Mouse (Mus musculus): ENCODE measurements around the gene Lsm7.

Lsm7 gene

DNA sequence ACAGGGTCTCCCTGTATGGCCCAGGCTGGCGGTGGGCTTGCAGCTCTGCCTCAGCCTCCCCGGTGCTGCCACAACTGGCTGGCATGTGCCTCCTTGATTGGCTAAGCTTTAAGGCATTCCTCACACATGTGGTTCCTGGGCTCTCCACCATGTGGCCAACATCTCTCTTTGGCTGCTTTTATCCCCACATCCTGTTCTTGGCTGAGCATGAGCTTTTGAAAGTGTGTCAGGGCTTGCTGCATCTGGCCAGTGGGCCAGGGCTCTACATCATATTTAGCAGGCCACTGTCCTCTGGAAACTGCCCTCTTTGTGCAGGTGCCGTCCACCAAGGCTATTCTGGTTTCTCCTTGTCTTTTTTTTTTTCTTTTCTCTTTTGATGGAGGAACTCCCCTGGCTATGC, 1.3 kb upstream of the Lsm7 start:
- TF ChIP-seq GATA4 (IDR thresholded peaks at IDR 0.05; ENCODE audit: insufficient replicate concordance, low read length), result no peak

DNA sequence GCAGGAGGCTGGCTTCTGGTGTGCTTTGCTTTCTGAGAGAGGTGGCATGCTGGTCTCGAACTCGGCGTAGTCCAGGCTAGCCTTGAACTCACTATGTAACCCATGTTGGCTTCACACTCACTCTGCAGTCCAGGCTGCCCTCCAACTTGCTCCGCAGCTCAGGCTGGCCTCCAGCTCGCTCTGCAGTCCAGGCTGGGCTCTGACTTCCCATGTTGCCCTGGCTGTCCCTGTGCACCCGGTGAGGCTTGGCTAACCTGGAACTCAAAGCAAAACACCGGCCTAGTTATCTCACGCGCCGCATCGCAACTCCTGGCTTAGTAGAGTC, 702 bp upstream of the Lsm7 start:
- TF ChIP-seq GATA4 (IDR thresholded peaks at IDR 0.05; ENCODE audit: insufficient replicate concordance, low read length), result no peak

DNA sequence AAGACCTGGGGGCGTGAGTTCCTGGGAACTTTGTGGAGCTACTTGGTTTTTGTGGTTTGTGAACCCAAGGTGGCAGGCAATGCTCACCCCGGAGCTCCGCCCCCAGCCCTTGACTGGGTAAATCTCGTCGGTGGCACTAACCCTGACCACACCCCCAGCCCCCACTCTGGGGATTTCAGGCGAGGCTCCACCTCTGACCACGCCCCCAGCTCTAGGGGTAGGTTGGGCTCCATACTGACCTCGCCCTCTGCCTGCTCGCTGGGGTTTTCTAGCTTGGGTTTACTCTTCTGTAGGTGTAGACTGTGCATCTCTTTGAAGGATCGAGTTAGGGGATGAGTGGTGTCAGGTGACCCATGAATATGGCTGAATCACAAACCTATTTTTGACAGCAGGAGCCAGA, 6.4 kb downstream of the Lsm7 start:
- TF ChIP-seq GATA4 (IDR thresholded peaks at IDR 0.05; ENCODE audit: insufficient replicate concordance, low read length), result no peak

DNA sequence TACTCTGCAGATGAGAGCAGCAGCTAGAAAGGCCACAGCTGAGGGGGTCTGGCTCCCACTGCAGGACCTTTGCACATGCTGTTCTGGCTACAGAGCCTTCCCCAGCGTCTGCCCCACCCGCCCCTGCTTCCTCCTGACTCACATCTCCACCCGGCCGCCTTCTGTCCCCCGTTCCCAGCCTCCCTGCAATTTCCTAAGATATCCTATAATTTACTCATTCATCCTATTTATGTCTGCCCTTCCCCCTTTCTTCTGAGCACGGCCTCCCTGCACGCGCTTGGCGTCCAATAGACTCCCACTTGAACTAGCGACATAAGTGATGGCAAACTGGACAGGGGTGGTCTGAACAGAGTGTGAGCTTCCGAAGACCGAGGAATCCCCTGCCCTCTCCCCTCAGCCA, 9.3 kb downstream of the Lsm7 start:
- no peak for TF ChIP-seq GATA4 (IDR thresholded peaks at IDR 0.05; ENCODE audit: insufficient replicate concordance, low read length)

DNA sequence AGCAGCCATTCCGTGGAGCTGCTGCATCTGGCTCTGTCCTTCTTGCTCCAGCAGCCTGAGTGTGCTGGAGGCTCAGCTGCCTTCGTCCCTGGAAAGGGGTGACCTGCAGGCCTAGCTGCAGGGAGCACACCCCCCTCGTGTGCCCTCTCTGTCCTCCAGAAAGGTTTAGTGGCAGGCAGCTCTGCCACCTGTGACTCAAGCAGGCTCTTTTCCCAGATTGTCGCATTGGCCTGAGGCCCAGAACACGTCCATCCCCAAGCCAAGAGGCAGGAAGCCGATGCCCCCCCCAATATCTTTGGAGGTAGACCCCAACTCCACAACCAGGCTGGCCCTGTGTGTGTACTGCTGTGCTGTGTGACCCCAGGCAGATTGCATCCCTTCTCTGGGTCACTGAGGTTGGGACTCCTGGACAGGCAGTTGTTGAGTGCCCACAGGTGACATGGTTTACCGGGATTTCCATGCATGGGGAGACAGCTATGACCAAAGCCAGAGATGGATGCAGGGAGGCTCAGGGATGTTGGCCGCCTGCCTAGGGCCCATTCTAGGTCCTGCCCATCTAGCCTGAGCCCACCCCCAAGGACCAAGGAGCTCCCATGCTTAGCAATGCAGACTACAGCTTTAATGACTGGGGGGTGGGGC, 9.8 kb downstream of the Lsm7 start:
- TF ChIP-seq GATA4 (IDR thresholded peaks at IDR 0.05; ENCODE audit: insufficient replicate concordance, low read length), result no peak

DNA sequence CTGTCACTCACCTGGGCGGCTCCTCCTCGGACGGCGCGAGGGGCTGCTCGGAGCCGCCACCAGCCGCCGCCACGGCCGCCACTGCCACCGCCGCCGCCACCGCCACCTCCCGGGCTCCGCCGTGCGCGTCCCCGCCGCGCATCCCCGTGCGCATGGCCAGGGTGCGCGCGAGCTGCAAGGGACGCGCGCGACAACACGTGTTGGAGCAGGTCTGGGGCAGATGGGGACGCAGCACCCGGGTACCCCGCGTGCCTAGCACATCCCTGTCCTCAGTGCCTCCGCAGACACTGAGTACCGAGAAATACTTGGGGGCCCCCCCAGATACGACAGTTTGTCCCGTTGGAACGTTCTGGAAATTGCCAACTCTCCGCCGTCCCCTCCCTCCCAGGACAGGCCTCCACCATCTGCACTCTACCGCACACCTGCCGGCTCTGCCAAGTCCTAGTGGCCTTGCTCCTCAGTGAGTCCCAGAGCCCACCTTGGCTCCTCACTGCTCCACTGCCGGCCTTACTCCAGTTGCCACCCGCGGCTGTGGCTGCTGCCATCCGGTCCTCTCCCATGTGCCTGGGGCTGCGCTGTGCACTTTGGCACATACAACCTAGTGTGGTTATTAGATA, 11.0 kb downstream of the Lsm7 start, which contains the start of gene Lingo3:
Gene Lingo3, minus strand, starts transcription at position 109 of the 617 bp plus-strand sequence.
- no peak for TF ChIP-seq GATA4 (IDR thresholded peaks at IDR 0.05; ENCODE audit: insufficient replicate concordance, low read length)

DNA sequence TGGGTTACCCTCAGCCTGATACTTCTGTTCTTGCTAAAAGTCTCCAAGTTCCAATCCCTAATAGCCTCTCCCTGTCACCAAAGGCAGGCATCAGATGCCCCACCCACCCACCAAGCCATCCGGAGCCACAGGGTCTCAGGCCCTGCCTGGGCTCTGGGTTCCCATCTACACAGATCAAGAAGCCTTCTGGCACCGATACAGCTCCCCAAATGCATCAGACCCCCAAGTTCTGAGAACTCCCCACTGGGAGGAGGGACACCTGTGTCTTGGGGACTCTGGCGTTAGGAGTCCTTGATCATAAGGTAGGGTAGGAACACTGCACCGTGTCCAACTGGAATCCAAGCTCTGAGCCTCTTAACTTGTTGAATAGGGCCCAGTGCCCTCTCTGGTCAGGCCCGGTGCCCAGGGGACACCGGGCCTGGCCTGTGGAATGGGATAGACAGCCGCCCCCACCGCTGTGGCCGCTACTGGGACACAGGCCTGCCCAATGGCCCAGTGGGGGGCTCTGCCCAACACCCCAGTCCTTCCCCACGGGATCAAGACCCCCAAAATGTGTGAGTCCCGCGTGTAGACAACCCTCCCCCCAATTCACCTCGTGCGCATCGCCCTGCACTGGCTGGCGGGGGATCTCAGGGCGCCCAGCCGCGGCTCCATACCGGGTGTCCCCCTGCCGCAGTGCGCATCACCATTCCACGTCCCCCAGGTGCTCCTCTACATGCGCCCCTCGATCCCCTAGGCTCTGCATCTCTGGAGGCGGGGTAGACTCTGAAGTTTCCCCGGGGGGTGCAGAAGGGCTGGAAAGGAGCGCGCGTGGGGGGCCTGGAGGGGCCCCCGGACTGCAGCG, 11.7 kb downstream of the Lsm7 start:
- TF ChIP-seq GATA4 (IDR thresholded peaks at IDR 0.05; ENCODE audit: insufficient replicate concordance, low read length), result no peak

DNA sequence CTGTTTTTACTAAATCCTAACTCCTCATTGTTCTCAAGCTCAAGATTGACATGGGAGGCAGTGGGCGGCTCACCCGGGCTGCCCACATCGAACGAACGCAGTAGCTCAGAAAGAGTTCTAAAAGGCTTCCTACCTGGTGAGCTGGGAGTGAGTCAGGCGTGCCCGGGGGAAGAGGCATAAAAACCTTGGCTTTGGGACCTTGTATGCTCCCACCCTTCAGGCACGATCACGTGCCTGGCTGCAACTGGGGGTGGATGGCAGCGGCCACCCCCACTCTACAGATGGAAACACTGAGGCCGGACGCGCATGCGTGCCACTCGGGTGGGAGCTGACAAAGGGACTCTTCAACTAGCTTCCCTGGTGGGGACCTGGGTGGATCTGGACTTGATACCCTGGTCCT, 12.7 kb downstream of the Lsm7 start:
- no peak for TF ChIP-seq GATA4 (IDR thresholded peaks at IDR 0.05; ENCODE audit: insufficient replicate concordance, low read length)

DNA sequence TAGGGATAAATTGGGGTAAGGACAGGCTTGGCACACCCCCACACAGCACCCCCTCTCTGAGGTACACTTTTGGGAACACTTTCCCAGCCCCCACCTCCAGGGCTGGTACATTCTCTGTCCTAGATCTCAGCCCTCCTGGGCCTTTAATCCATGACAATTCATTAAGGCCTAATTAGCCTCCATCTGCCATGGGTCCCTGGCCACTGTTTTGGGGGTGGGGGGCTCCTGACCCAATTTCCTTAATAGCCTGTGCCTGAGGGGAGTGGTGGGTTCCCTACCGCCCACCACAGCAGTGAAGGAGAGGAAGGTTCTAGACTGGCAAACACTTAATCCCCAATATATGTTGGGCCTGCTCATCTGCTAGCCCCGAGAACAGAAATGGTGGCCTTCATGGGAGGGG, 13.3 kb downstream of the Lsm7 start:
- TF ChIP-seq GATA4 (IDR thresholded peaks at IDR 0.05; ENCODE audit: insufficient replicate concordance, low read length), result no peak

DNA sequence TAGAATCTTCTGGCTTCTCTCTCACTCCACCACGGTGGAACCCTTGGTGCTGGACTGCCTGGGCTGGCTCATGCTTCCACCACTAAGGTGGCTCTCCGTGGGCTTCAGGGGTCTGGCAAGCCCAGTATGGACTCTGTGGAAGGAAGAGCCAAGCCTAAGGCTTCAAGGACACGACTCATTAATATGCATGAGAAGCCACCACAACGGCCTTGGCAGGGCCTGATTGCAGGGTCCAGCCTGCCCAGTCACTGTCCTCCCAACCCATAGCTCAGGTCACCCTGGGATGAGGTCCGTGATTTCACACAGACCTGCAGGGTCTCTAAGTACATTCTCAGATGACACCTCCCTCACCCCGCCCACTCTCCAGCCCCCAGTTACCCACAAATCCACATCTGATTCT, 15.2 kb downstream of the Lsm7 start:
- no peak for TF ChIP-seq GATA4 (IDR thresholded peaks at IDR 0.05; ENCODE audit: insufficient replicate concordance, low read length)

DNA sequence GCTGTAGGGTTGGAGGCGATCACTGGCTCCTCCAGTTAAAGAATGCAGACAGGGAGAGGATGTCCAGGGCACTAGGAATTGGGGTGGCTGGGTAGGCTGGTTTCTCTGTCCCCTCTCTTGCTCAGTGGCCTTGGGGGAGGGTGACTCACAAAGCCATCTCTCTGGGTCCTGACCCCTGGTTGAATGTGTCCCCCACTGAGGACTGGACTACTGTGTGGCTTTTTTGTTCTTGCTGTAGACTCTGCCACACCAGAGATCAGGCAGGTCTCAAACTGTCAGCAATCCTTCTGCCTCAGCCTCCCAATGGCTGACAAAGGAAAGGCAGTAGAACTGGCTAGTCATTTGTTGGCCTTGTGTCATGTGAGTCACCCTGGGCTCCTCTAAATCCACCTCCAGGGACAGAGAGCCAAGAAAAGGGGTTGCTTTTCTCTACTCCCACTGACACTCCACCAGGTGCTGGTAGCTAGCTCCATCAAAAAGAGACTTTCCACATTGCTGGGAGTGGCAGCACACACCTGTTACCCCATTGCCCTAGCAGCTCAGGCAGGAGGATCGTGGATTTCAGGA, 16.6 kb downstream of the Lsm7 start:
- no peak for TF ChIP-seq GATA4 (IDR thresholded peaks at IDR 0.05; ENCODE audit: insufficient replicate concordance, low read length)

DNA sequence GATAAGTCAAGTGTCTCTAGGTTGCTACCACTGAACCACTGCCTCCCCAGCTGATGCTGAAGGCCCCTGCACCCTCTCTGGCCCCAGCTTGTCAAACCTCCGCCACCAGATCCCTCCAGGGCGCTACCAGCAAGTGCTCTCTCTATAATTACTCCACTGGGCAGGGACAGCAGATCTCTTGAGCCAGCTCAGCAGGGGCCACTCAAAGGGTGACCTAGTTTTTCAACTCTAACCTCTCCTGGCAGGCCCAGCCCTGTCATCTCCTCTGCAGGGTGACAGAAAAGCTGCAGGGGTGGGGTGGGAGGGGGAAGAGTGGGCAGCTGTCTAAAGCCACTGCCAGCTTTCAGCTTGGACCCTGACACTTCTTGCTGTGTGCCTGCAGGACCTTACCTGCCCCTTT, 17.2 kb downstream of the Lsm7 start:
- no peak for TF ChIP-seq GATA4 (IDR thresholded peaks at IDR 0.05; ENCODE audit: insufficient replicate concordance, low read length)

DNA sequence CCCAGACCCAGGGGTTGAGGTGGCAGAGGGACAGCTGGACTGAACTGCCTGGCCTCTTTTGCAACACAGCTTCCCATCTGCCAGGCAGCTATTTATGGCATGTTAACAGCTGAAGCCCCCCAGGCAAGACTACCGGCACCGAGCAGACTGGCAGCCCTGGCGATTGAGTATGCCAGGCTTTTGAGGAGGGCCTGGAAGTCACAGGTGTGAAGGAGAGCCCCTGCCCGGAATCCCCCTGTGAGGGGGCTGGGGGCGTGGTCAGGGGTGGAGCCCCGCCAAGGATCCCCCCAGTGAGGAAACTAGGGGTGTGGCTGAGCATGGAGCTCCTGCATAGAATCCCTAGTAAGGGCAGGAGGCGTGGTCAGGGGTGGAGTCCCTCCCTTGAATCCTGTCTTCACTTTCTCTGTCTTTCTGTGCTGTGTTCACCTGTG, 18.0 kb downstream of the Lsm7 start:
- TF ChIP-seq GATA4 (IDR thresholded peaks at IDR 0.05; ENCODE audit: insufficient replicate concordance, low read length), result no peak

DNA sequence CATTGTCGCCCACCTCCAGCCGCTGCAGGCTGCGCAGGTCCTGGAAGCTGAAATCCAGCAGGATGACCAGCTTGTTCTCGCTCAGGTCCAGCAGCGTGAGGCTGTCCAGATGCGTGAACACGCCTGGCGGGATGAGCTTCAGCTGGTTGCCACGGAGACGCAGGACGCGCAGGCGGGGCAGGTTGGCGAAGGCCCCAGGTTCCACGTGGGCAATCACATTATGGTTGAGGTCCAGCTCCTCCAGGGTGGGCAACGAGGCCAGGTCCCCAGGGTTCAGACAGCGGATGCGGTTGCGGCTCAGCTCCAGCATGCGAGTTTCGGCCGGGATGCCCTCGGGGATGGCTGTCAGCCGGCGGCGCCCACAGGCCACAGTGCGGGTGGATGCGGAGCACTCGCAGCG, 19.4 kb downstream of the Lsm7 start:
- TF ChIP-seq GATA4 (IDR thresholded peaks at IDR 0.05; ENCODE audit: insufficient replicate concordance, low read length), result no peak

DNA sequence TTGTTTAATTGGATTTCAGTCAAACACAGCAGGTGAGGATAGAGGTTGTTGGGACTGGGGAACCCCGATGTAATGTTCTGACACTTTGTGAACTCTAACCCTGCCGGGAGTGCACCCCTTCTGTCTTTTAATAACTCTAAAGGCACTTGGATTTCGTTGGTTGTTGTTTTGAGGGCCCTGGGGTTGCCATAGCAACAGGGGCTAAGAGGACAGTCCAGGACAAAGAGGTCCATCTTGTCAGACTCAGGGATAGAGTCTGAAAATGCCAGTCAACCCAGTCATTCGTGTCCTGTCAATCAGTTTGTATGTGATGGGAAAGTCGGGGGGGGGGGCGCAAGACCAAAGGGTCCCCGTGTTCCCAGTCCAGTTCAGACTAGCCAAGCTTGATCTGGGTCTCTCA, 22.2 kb downstream of the Lsm7 start:
- TF ChIP-seq GATA4 (IDR thresholded peaks at IDR 0.05; ENCODE audit: insufficient replicate concordance, low read length), result no peak

DNA sequence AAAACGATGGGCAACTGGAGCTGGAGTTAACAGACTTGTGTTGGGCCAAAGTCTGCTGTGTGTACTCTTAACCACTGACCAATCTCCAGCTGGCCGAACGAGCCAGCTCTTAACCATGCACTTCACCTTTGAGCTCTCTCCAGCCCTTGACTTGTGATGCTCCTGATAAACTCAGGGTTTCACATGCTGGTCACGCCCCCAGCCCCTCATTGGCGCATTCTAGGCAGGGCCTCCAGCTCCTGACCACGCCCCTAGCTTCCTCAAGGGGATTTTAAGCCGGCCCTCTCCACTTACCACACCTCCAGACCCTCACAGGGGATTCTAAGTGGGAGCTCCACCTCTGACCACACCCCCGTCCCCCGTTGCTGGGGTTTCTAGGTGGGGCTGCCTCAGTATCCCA, 23.9 kb downstream of the Lsm7 start:
- peak; percentile 67; the same call in 1 of the 2 replicates for TF ChIP-seq GATA4 (IDR thresholded peaks at IDR 0.05; ENCODE audit: insufficient replicate concordance, low read length)

Data from liver, adult (tissue).